Mouse (Mus musculus): ENCODE results near the gene Gpr135.

Gpr135 gene

DNA sequence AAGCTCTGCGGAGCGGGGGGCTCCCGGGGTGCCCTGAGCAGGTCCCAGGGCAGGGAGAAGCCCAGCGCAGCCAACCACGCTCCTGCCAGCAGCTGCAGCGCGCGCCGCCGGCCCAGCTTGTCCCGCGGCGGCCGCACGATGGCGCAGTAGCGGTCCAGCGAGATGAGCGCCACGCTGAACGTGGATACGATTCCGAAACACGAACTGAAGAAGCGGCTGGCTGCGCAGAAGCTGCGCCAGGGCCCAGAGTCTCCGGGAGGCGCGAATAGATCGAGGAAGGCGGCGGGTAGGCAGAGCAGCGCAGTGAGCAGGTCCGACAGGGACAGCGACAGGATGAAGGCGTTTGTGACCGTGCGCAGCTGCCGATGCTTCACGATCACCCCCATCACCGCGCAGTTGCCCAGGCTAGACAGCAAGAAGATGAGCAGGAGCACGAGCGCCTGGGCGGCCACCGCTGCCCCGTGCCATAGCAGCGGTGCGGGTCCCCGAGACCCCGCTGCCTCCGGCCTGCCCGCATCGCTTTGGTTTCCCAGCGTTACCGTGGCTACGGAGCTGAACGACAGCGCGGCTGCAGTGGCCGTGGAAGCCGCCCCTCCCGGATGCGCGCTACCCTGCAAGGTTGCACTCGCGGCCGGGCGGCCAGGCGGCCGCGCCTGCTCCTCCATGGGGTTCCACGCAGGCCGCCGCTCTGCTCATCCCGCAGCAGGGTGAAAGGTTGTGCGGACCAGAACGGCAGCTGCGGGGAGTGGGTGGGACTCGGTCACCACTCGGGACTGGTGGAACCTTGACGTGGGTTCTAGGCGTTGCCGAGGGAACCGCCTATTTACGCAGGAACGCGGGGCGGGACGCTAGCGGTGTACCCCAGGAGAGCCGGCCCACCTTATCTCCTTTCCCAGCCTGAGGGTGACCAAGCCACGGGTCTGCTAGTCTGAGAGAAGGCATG is at the start of gene Gpr135:
TSS of gene Gpr135 (minus strand) at position 799 of the 943 bp plus-strand sequence.
- DNase-seq, result peak; percentile 93

- no peak for DNase-seq
Observed at GRCm38 (mm10) chr12:72115686-72116345, 44.9 kb upstream of the Gpr135 start.

GRCm38 (mm10) chr12:72115126-72115525 is 44.2 kb upstream of the Gpr135 start:
- DNase-seq, result no peak

- peak; percentile 89 for DNase-seq
Observed at GRCm38 (mm10) chr12:72104525-72105281, 33.8 kb upstream of the Gpr135 start.

DNA sequence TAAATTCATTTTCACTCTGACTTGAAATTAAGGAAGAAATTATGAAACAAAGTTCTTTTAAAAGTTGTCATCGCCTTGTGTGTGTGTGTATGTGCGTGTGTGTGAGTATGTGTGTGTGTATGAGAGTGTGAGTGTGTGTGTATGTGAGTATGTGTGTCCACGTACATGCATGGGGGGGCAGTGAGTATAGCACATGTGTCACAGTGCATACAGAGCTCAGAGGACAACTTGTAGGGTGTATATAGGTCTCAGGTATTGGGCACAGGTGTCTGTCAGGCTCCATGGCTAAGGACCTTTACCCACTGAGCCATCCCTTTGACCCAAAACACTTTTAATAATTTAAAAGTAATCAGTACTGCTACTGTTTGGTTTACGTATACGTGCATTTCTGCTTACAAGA is 33.1 kb upstream of the Gpr135 start:
- DNase-seq, result no peak

DNA sequence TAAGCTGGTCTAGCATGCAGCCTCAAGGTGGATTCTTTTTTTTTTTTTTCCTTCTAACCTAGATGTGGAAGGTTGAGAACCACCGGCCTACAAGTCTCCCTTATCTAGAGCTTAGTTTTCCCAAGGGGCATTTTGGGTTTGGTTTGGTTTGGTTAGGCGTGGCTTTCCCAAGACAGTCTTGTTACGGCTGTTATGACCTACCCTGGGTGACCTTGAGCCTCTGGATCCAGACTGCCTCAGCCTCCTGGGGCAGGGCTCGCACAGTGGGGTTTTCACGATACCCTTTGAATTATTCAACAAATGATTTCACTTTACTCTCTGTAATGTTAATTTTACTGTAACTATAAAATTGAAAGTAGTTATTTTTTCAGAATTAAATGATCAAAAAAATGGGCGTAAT is 31.9 kb upstream of the Gpr135 start:
- no peak for DNase-seq

DNA sequence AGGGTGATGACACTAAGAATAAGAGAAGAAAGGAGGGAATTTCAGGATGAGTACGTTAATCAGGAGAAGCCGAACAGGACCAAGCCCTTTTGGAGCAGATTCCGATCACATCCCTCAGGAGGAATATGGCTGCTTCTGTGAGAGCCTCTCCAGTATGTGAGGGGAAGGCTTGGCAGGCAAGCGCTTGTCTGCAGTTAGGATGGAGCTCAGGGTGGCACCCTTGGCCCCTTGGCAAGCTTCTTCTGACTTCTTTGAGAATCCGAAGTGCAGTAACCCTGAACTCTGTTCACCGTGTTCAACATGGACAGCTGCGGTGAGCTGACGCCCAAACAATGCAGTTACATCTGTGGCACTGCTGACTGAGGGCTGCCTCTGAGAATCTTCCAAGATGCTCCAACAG is 26.0 kb upstream of the Gpr135 start:
- no peak for DNase-seq

GRCm38 (mm10) chr12:72089802-72090201 is 18.9 kb upstream of the Gpr135 start:
- no peak for DNase-seq

DNA sequence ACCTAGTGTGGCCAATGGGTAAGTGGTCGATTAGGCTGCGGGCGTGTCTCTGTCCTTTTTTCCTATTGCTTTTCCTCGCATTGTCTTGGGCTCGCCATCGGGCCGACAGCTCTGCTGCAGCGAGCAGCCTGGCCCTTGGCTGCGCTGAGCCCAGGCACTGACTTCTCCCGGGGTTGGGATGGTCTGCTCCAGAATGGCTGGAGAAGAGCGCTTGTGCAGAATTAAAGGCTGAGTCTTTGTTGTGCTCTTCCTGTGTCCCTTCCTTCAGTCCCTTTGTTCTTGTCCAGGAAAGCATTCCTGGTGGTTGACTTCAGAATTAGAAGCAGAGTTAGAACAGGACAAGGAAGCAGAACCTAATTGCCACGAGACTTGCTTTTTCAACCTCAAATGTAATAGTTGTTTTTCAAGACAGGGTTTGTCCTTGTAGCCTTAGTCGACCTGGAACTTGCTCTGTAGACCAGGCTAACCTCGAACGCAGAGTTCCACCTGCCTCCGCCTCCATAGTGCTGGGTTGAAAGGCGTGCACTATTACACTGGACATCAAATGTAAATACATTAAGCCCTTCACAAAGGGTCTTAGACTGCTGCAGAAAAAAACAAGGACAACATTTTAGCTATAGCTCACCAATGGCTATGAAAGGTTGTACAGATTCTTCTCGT is 15.4 kb upstream of the Gpr135 start:
- DNase-seq, result no peak

- DNase-seq, result peak; percentile 100
Observed at GRCm38 (mm10) chr12:72085329-72086165, 14.6 kb upstream of the Gpr135 start, which contains the start of the genes L3hypdh and Jkamp. Gene L3hypdh (minus strand): TSS chr12:72085439. Gene Jkamp (plus strand): TSS chr12:72085589.

- no peak for DNase-seq
Observed at GRCm38 (mm10) chr12:72085024-72085328, 14.1 kb upstream of the Gpr135 start.

GRCm38 (mm10) chr12:72084261-72085023 is 13.5 kb upstream of the Gpr135 start:
- DNase-seq, result peak; percentile 56

- DNase-seq, result peak; percentile 16
Observed at GRCm38 (mm10) chr12:72083265-72083664, 12.3 kb upstream of the Gpr135 start.

DNA sequence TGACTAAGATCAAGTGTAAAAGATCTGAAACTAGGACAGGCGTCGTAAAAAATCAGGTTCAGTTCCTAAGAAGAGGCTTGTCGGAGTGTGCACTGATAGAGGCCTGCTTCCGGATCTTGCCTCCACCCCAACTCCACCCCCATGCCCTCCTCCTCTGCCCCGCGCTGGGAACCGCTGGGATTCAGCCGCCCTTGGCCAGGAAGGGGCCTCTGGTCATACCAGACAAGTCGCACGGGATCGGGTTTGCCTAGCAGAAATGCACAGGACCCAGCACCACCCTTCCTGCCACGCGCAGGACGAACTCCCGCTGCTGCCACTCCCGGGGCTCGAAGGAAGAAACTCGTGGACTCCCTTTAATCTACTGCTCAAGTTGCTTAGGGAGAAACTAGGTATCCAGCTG is 11.4 kb upstream of the Gpr135 start:
- DNase-seq, result peak; percentile 26

GRCm38 (mm10) chr12:72081961-72082360 is 11.0 kb upstream of the Gpr135 start:
- no peak for DNase-seq

GRCm38 (mm10) chr12:72078248-72078647 is 7.3 kb upstream of the Gpr135 start:
- DNase-seq, result no peak

DNA sequence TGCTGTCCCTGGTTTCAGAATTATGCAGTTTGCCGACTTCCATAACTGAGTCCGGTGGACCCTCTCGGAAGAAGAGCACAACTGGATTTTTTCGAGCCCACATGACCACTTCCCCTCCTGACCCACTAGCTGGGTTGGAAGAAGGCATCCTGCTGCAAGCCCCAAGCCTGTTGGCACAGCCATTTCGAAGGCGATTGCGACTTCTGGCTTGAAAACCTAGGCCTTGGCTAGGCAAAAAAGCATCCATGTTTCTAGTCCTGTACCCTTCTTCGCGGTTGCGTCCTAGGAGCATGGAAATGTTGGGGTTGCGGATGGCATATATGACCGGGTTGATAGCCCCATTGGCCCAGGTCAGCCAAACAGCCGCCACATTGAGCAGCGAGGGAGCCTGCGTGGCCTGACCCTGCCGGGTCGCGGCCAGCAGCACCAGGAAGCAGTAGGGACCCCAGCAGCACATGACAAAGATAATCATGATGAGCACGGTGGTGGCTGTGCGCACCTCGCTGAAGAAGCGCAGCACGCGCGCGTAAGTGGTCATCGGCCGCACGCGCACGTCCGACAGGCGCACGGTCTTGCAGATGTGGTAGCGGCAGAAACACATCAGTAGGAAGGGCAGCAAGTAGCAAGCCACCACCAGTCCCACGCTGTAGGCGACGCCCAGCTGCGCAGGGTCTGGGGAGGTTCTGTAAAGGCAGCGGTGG is 1.1 kb downstream of the Gpr135 start:
- DNase-seq, result no peak

DNA sequence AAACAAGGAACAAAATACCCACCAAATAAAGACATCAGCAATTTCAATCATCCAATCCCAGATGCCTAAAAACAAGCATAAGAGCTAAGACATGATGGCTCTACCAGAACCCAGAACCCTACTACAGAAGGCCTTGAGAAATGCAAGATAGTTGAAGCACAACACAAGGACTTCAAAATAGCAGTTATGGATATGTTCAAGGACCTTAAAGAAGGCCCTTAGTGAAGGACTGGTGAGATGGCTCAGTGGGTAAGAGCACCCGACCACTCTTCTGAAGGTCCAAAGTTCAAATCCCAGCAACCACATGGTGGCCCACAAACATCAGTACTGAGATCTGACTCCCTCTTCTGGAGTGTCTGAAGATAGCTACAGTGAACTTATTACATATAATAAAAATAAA is 13.1 kb downstream of the Gpr135 start:
- DNase-seq, result no peak

DNA sequence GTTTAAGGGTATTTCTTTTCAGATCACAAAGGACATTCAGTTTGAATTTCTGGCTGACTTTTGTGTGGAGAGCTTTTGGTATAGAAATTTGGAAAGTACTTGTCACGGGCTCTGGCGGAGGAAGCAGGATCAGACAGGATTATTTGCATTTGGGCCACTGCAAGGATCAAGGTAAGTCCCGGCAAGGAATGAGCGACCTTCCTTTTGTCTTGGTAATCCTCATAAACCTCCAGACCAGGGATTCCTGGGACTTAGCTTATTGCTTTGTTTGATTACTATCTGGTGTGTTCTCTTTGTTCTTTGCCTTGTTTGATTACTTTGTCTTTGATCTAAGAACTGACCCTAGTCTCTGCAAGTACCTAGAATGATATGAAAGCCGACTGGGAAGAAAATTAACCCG is 17.1 kb downstream of the Gpr135 start:
- DNase-seq, result peak; percentile 67

DNA sequence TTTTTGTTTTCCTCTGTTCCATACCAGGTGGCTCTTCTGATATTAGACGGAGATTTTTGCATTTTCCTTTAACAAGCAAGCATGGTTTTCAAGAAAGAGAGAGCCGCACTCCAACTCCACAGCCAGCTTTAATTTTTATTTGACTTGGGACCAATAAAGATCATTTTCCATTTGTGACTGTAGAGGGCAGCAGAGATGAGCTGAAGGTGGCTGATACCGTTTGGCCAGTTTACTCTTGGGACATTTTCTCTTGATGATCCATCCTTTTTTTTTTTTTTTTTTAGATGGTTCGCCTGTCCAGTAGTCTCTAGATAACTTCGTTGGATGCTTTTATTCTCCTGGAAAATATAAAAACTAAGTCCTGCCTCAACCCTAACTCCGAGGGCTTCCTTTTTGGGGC is 17.6 kb downstream of the Gpr135 start:
- peak; percentile 65 for DNase-seq
